In the genomic region with DNA sequence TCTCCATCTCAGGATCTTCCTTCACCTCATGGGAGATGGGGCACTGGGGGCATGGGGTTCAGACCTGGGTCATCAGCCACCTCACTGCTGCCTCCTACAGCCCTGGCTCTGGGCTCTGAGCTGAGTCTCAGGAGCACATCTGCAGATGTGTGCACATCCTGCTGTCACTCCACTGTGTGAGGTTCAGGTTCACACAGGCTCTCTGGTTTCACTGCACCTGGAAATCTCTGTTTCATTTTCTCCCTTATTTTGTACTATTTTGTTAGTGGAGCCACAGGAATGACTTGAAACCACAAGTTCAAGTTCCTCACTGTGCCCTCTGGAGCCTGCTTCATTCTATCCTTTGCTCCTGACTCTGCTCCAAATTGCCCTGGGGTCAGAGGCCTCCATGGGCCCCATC, we compare ENCODE assay signal across 22 mouse cellular contexts. TPM values are rescaled to one million over a fixed set of nuclear protein-coding genes. Genes with fewer than 3 reads are reported as not detected.
DNase-seq lines count a peak whose midpoint lies in the region; ATAC-seq and TF ChIP-seq lines count a peak whose summit lies in the region.
"Had no signal": no experiment of that assay in that cellular context is flagged by ENCODE, and none has a peak within 500 bp of the region (broad histone marks: within the 10 kb centered on the region; RNA-seq: fewer than 3 reads in every experiment).

No protein-coding gene starts in this region.

- no peak overlapping the region for H3K9ac ChIP-seq in heart, embryonic 16.5 days (ENCODE audit: low read length)
- H3K9ac ChIP-seq in heart, embryonic 12.5 days: no peak overlapping the region
- H3K9ac ChIP-seq in stomach, embryonic 16.5 days (ENCODE audit: low read length): no peak overlapping the region
- H3K9ac ChIP-seq in midbrain, embryonic 14.5 days (replicated peaks; ENCODE audit: low read length): no peak overlapping the region
- H3K9ac ChIP-seq: intestine, embryonic 15.5 days; liver, embryonic 14.5 days; midbrain, embryonic 15.5 days; neural tube, embryonic 13.5 days had no signal

- TF ChIP-seq CTCF in bone marrow macrophage, adult 2 months (IDR thresholded peaks at IDR 0.05; ENCODE audit: low read depth, low read length): no peak

- H3K36me3 ChIP-seq in heart, embryonic 16.5 days (ENCODE audit: control insufficient read depth, insufficient read depth): peaks cover 11% of the 10 kb centered on the region; the same call in 1 of the 2 replicates
- peaks cover 21% of the 10 kb centered on the region for H3K36me3 ChIP-seq in heart, embryonic 12.5 days
- H3K36me3 ChIP-seq in stomach, embryonic 16.5 days (ENCODE audit: control insufficient read depth, insufficient read depth, low read length): no peaks in the 10 kb centered on the region
- peaks cover 29% of the 10 kb centered on the region for H3K36me3 ChIP-seq in midbrain, embryonic 10.5 days
- peaks cover 31% of the 10 kb centered on the region for H3K36me3 ChIP-seq in midbrain, embryonic 14.5 days (ENCODE audit: control insufficient read depth, insufficient read depth, low read length)
- H3K36me3 ChIP-seq: midbrain, embryonic 15.5 days had no signal

- H3K27ac ChIP-seq in heart, embryonic 16.5 days (ENCODE audit: low read length): peak overlapping the region; percentile 56
- H3K27ac ChIP-seq in heart, embryonic 12.5 days (ENCODE audit: poor library complexity, severe bottlenecking): no peak overlapping the region
- peak overlapping the region; percentile 69 for H3K27ac ChIP-seq in bone marrow macrophage, adult 2 months (ENCODE audit: insufficient read depth, low read depth, low read length)
- H3K27ac ChIP-seq in stomach, embryonic 16.5 days (ENCODE audit: low read length): peak overlapping the region; percentile 12; the same call in 1 of the 2 replicates
- H3K27ac ChIP-seq in midbrain, embryonic 10.5 days (replicated peaks): no peak overlapping the region
- no peak overlapping the region for H3K27ac ChIP-seq in midbrain, embryonic 14.5 days (replicated peaks; ENCODE audit: low read depth, low read length)
- H3K27ac ChIP-seq: intestine, embryonic 15.5 days; liver, embryonic 14.5 days; midbrain, embryonic 15.5 days; neural tube, embryonic 13.5 days had no signal

- no peak for TF ChIP-seq POLR2A in bone marrow macrophage, adult 2 months (IDR thresholded peaks at IDR 0.05; ENCODE audit: borderline replicate concordance, low read depth, low read length)

- no peaks in the 10 kb centered on the region for H3K27me3 ChIP-seq in heart, embryonic 16.5 days (ENCODE audit: control insufficient read depth, insufficient read depth, low read length)
- no peaks in the 10 kb centered on the region for H3K27me3 ChIP-seq in heart, embryonic 12.5 days (replicated peaks)
- H3K27me3 ChIP-seq in stomach, embryonic 16.5 days (ENCODE audit: control insufficient read depth, insufficient read depth, low read length): no peaks in the 10 kb centered on the region
- H3K27me3 ChIP-seq in midbrain, embryonic 10.5 days (ENCODE audit: low read depth, poor library complexity, severe bottlenecking): no peaks in the 10 kb centered on the region
- H3K27me3 ChIP-seq in midbrain, embryonic 14.5 days (ENCODE audit: control insufficient read depth, insufficient read depth, low read length): no peaks in the 10 kb centered on the region
- H3K27me3 ChIP-seq: intestine, embryonic 15.5 days; midbrain, embryonic 15.5 days; neural tube, embryonic 13.5 days had no signal

- H3K4me2 ChIP-seq in heart, embryonic 16.5 days (ENCODE audit: low read depth, low read length): no peak overlapping the region
- no peak overlapping the region for H3K4me2 ChIP-seq in heart, embryonic 12.5 days
- no peak overlapping the region for H3K4me2 ChIP-seq in stomach, embryonic 16.5 days (ENCODE audit: low read depth, low read length)
- no peak overlapping the region for H3K4me2 ChIP-seq in midbrain, embryonic 14.5 days (ENCODE audit: low read length)
- H3K4me2 ChIP-seq: intestine, embryonic 15.5 days; midbrain, embryonic 15.5 days; neural tube, embryonic 13.5 days had no signal

- H3K4me3 ChIP-seq in heart, embryonic 16.5 days (ENCODE audit: low read length): no peak overlapping the region
- no peak overlapping the region for H3K4me3 ChIP-seq in heart, embryonic 12.5 days
- H3K4me3 ChIP-seq in bone marrow macrophage, adult 2 months (ENCODE audit: insufficient read depth, low read length): no peak overlapping the region
- no peak overlapping the region for H3K4me3 ChIP-seq in stomach, embryonic 16.5 days (replicated peaks; ENCODE audit: low read length)
- H3K4me3 ChIP-seq in midbrain, embryonic 10.5 days: no peak overlapping the region
- H3K4me3 ChIP-seq in midbrain, embryonic 14.5 days (replicated peaks; ENCODE audit: low read depth, low read length): no peak overlapping the region
- H3K4me3 ChIP-seq: erythroblast, embryonic 14.5 days; intestine, embryonic 15.5 days; midbrain, embryonic 15.5 days; neural tube, embryonic 13.5 days had no signal

- peak; percentile 66 for DNase-seq in CD4-positive helper T cell, adult 2 months (ENCODE audit: low read depth, low spot score)
- DNase-seq in midbrain, embryonic 10.5 days (ENCODE audit: low spot score): no peak
- no peak for DNase-seq in midbrain, embryonic 14.5 days
- DNase-seq in cerebellum, postnatal 25 days: no peak
- DNase-seq: B cell, adult 2 months; cerebellum, adult 9-10 months; gastrocnemius, postnatal 14 days; heart, postnatal 10 days; kidney, postnatal 14 days; layer of hippocampus, postnatal 36 days; left cerebral cortex, postnatal 4 days; lung, postnatal 36 days; spleen, adult 18-20 months had no signal

- ATAC-seq in heart, embryonic 16.5 days (replicated peaks; ENCODE audit: extremely low read depth, insufficient read depth, low FRiP score): peak; percentile 35; the same call in 1 of the 2 replicates
- ATAC-seq in heart, embryonic 12.5 days (ENCODE audit: insufficient number of reproducible peaks, low FRiP score): no peak
- no peak for ATAC-seq in stomach, embryonic 16.5 days (ENCODE audit: insufficient read depth, low FRiP score)
- no peak for ATAC-seq in midbrain, embryonic 14.5 days (ENCODE audit: low FRiP score, low TSS enrichment)
- ATAC-seq: intestine, embryonic 15.5 days; midbrain, embryonic 15.5 days had no signal

- H3K9me3 ChIP-seq in heart, embryonic 16.5 days (replicated peaks; ENCODE audit: control insufficient read depth, low read length): no peaks in the 10 kb centered on the region
- H3K9me3 ChIP-seq in heart, embryonic 12.5 days (replicated peaks): no peaks in the 10 kb centered on the region
- no peaks in the 10 kb centered on the region for H3K9me3 ChIP-seq in stomach, embryonic 16.5 days (replicated peaks; ENCODE audit: control insufficient read depth, low read length)
- H3K9me3 ChIP-seq in midbrain, embryonic 10.5 days (replicated peaks): no peaks in the 10 kb centered on the region
- H3K9me3 ChIP-seq in midbrain, embryonic 14.5 days (ENCODE audit: control insufficient read depth, low read length): no peaks in the 10 kb centered on the region
- H3K9me3 ChIP-seq: intestine, embryonic 15.5 days; midbrain, embryonic 15.5 days; neural tube, embryonic 13.5 days had no signal

- H3K4me1 ChIP-seq in heart, embryonic 16.5 days (ENCODE audit: control insufficient read depth, insufficient read depth, low read length): no peaks in the 10 kb centered on the region
- peaks cover 9% of the 10 kb centered on the region for H3K4me1 ChIP-seq in heart, embryonic 12.5 days (replicated peaks)
- H3K4me1 ChIP-seq in bone marrow macrophage, adult 2 months (ENCODE audit: control insufficient read depth, insufficient read depth, low read length): peaks cover 87% of the 10 kb centered on the region
- no peaks in the 10 kb centered on the region for H3K4me1 ChIP-seq in stomach, embryonic 16.5 days (ENCODE audit: control insufficient read depth, insufficient read depth, low read length)
- no peaks in the 10 kb centered on the region; the same call in 1 of the 2 replicates for H3K4me1 ChIP-seq in midbrain, embryonic 10.5 days
- no peaks in the 10 kb centered on the region for H3K4me1 ChIP-seq in midbrain, embryonic 14.5 days (ENCODE audit: control insufficient read depth, insufficient read depth, low read length)
- H3K4me1 ChIP-seq: intestine, embryonic 15.5 days; midbrain, embryonic 15.5 days; neural tube, embryonic 13.5 days had no signal

RNA-seq across cellular contexts. Expression of gene Gpr183, which starts 26.9 kb away (rescaled TPM):
- polyA plus RNA-seq in heart, embryonic 16.5 days (2015; fragmentation: Nextera tagmentation; extraction: Ambion mirVana): 2.4 and 3.6 TPM in 2 replicates
- polyA plus RNA-seq in heart, embryonic 12.5 days (2016; fragmentation: Nextera tagmentation; extraction: Ambion mirVana): 1.6 and 1.7 TPM in 2 replicates
- polyA plus RNA-seq in bone marrow macrophage, adult 2 months (2012; ENCODE audit: insufficient read depth, insufficient read length, missing spikeins): 33.0 and 34.1 TPM in 2 replicates
- polyA plus RNA-seq in stomach, embryonic 16.5 days (2015; fragmentation: Nextera tagmentation; extraction: Ambion mirVana): 4.1 and 4.7 TPM in 2 replicates
- 1.8 and 1.9 TPM in 2 replicates for polyA plus RNA-seq in midbrain, embryonic 10.5 days (2016; fragmentation: Nextera tagmentation; extraction: Ambion mirVana)
- polyA plus RNA-seq in midbrain, embryonic 14.5 days (2014; fragmentation: Nextera tagmentation; extraction: Ambion mirVana): 0.67 and 0.72 TPM in 2 replicates

RNA-seq across cellular contexts. Expression of gene Timm8a2, which starts 42.6 kb away (rescaled TPM):
- polyA plus RNA-seq in heart, embryonic 16.5 days (2015; fragmentation: Nextera tagmentation; extraction: Ambion mirVana): not detected in 2 replicates
- not detected in 2 replicates for polyA plus RNA-seq in heart, embryonic 12.5 days (2016; fragmentation: Nextera tagmentation; extraction: Ambion mirVana)
- polyA plus RNA-seq in bone marrow macrophage, adult 2 months (2012; ENCODE audit: insufficient read depth, insufficient read length, missing spikeins): not detected in 2 replicates
- not detected in 2 replicates for polyA plus RNA-seq in stomach, embryonic 16.5 days (2015; fragmentation: Nextera tagmentation; extraction: Ambion mirVana)
- not detected in 2 replicates for polyA plus RNA-seq in midbrain, embryonic 10.5 days (2016; fragmentation: Nextera tagmentation; extraction: Ambion mirVana)
- polyA plus RNA-seq in midbrain, embryonic 14.5 days (2014; fragmentation: Nextera tagmentation; extraction: Ambion mirVana): not detected in 2 replicates
- polyA plus RNA-seq: erythroblast, embryonic 14.5 days; intestine, embryonic 15.5 days; liver, embryonic 14.5 days; midbrain, embryonic 15.5 days; neural tube, embryonic 13.5 days had no signal

Comparison
In these comparisons a context has a peak if more than half of its experiments do, and no peak if none do; other contexts are left out.
1. H3K27ac ChIP-seq: peak in heart, embryonic 16.5 days (single experiment), bone marrow macrophage, adult 2 months (single experiment) and stomach, embryonic 16.5 days (single experiment); none in heart, embryonic 12.5 days (single experiment), midbrain, embryonic 10.5 days (single experiment) and midbrain, embryonic 14.5 days (single experiment).